Mouse (Mus musculus): ENCODE measurements around the gene 1110008P14Rik.
A peak's percentile ranks its signal among the peaks of the same experiment; 100 is the strongest.

Gene 1110008P14Rik

DNA sequence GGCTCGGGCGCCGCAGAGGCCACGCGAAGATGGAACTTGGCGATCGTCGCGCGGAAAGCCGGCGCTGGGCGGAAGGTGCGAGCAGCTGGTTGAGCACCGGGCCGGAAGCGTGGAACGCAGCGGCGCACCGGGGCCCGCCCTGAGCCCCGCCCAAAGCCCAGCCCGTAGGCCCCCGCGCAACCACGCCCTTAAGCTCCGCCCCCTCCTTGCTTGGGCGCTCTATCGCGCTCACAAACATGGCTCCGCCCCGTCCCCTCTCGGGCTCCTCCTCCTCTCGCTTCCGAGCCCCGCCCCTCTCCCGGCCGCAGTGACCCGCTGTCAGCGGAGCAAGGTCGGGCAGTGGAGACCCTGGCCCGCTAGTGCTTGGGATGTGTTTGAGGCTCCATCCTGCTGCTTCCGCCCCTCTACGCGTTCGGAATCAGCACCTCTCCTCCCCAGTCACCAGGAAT is at the start of gene 1110008P14Rik:
1110008P14Rik (minus strand) TSS at position 164 of the 449 bp plus-strand sequence.
- DNase-seq (ENCODE audit: low spot score in 2 of 2) = peak; percentile 71 to 86

DNA sequence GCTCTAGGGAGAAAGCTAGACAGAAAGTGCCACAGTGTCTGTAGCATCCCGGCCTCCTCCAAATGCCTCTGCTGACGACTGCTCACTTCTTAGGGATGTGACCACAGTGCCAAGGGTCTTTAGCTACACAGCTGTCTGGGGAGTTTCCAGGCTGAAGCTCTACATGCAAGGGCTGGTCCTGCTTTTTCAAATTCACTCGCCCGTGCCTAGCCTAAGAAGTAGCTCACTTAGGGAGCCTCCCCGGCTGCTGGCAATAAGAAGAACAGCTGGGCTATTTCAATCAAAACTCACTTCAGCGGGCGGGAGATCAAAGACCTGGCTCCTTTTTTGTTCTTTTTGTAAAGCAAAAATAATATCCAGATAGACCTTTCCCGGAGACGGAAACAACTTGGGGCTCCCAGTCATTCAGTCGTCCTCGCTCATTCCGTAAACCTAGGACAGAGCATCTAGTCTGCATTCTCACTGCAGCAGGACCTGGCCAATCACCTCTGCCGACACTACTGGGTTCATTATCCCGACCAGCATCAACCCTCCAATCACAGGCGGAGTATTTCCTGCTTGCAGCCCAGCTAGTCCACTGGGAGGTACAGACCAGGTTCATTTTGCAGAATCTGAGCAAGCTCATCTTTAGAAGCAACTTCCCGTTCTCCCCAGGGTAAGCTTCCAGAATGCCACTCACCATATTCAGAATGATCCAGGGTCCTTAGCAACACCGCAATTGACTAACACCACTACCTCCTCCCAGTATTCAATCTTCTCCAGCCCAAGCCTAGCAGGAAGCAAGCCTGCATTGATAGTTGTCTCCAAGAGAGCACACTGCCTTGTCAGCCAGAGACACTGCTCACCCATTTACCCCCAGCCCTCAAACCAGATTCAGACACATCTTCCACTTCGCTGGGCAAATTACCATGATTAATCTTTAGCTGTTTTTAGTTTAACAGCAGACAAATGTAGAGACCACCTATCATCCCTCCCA is 49.3 kb upstream of the 1110008P14Rik start:
- peak; percentile 52 to 78 for DNase-seq (ENCODE audit: low spot score in 2 of 2)

DNA sequence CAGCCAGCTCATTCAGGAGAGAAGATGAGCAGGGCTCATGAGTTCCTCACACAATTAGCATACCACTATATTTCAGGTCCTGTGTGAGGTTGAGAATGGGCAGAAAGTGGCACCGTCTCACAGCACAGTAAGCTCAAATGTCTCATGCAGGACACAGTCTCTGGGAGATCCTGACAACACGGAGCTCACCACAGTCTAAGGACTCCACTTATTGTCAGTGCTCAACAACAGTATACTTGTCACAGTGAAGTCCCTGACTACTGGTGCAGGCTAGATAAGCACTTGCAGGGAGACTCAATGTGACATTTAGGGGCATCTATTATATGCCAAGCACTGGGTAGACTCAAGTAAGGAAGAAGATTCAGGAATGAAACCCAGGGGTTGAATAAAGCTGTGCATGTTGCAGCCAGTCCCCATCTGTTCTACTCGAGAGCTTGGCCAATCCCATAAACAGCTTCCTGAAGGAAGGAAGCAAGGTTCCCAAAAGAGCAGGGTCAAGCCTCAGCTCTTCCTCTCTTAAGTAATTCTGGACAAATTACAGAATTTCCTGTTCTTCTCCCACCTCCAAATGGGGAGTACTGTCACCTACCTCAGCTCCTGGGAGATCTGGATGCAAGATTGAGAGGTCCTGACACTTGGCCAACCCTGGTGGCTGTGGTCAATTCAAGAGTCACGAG is 47.6 kb upstream of the 1110008P14Rik start:
- no peak for DNase-seq (ENCODE audit: low spot score in 2 of 2)

DNA sequence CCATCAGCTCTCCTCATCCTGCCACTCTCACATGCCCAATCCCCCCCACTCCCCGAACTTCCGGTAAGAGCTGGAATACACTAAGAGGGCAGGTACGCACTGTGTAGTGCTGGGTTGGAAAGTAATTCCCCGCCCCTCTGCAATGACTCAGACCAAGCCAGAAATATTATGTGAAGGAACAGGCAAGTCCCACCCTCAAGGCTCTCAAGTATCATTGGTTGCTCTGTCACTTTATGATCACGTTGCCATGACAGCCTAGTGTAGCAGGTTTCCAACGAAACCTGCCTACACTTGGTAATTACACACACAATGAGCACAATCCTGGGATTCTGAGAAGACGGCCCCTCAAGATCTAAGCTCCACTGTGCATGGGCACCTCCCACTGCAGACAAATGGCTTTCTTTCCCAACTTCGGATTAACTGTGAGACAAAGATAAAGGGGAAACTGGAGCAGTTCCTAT is 46.6 kb upstream of the 1110008P14Rik start:
- no peak for DNase-seq (ENCODE audit: low spot score in 2 of 2)

DNA sequence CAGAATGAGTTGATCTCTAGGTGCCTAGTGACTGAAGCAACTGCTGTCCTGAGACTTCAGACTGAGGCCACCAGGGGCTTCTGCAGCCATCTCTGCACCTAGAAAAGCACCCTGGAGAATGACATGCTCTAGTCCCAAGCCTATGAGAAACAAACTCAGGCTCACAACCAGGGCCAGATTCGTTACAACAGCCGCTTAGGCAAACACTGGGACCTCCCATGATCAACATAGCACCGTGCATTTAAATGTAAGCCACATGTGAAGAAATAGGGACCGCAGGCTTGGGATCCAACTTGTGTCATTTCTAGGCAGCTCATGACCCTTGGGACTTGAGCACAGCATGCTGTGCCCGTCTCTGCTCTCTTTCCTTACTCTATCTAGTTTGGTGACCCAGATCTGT is 46.0 kb upstream of the 1110008P14Rik start:
- no peak for DNase-seq (ENCODE audit: low spot score in 2 of 2)

DNA sequence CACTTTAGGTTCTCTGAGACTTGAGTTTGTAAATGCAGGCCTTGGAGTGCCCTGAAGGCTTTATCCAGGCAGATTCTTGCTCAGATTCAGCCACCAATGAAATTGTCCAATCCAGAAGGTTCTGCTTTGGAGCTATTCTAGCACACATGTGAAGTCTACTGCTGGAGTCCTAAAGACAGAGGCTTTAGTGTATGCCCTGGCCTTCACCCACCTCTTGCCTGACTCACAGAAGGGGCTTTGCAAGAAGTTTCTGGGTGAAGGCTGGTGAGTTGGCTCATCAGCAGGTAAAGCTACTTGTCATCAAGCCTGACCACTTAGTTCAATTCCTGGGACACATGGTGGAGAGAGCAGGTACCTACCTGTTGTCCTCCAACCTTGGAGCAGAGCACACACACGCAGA is 44.4 kb upstream of the 1110008P14Rik start:
- DNase-seq (ENCODE audit: low spot score in 2 of 2) = no peak

DNA sequence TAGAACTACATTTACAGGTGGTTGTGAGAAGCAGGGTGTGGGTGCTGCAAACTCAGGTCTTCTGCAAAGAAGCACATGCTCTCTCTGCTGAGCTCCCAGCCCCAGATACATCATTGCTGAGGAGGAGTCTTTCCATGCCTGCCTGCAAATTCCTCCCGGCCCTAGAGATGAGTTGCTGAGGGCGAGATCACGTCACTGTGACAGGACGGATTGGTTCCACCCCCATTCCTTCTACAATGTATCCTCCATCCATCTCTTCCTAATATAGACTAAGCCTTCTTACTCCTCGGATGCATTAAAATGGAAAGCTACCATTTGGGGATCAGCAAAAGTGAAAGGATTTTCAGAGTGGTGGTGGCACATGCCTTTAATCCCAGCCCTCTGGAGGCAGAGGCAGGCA is 43.8 kb upstream of the 1110008P14Rik start:
- DNase-seq (ENCODE audit: low spot score in 2 of 2) = no peak

DNA sequence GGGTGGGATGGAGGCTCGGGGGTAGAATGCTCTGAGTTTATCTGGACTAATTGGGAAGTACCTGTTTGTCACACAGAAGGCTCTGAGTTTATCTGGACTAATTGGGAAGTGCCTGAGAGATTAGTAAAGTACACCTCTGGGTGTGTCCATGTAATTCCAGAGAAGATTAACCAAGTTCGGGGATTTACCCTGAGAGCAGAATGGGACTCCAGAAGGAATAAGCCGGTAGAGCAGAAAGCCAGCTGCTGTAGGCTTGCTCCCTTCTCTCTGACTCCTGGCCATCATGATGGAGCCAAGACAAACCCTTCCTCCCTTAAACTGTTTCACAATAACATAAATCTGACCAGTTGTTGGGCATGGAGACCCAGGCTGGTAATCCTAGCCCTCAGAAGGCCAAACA is 43.1 kb upstream of the 1110008P14Rik start:
- DNase-seq (ENCODE audit: low spot score in 2 of 2) = no peak

DNA sequence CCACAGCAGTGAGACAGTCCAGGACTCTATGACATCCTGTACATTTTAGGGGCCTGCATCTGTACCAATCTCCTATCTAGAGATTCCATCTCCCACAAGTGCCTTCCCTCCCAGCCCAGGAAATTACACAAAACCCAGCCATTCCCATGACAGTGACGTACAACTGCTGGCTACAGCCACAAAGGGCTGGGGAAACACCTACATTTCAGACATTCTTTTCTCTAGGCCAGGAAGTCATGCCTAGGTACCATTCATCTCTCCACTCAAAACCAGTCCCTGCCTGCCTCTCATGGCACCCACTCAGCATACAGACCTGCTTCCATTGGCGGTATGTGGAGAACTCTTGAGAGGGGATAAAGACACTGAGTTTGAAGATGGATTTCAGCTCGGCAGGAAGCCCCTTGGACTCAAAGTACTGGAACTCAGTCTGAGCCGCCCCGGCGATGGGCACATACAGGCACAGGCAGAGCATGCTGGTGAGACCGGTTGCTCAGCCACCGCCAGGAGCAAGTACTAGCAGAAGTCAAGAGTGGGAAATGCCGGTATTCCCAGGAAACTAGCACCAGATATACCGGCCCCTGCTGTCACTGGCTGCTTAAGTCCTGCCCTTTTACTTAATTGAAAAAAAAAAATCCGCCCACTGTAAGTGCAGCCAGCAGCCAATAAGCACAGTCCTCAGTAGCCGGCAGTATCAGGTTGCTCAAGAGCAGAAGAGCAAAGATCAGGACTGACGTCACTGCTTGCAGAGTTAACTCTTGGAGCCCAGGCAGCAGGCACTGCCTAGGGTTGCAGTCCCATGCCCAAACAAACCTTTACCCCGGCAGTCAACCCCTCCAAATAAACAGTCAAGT is 42.0 kb upstream of the 1110008P14Rik start:
- DNase-seq (ENCODE audit: low spot score in 2 of 2) = no peak

DNA sequence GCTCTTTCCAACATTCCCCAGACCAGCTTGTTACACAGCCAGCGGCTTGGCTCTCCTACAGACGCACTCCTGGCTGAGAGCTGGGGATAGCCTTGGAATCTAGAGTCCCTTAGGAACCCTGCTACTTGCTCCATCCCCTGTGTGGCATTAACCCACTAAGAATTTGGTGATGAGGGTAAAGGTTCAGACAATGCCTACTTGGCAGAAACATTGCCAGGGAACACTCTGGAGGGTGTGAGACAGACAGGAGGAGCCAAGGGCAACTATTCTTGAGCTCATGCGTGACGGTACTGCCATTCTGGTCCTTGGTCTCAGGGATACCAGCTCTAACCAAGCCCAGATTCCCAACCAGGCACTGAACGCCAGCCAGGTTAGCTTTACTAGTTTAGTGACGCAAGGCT is 40.1 kb upstream of the 1110008P14Rik start:
- DNase-seq (ENCODE audit: low spot score in 2 of 2) = no peak

DNA sequence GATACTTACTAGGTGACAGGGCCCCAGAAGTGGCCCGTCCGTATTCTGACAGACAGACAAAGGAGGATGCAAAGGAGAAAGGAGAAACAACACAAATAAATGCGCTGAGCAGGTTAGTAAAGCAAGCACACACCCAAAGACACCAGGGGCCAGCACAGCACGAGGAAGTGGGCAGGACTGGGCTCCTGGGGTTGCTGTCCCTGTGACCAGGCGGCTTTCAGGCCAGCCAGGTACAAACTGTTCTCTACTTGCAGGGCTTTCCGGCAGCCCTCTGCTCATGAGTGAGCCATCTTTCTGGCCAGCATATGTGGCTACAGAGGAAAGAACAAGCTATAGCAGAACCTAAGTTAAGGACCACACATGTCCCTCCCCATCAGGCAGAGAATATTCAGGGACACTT is 38.9 kb upstream of the 1110008P14Rik start:
- DNase-seq (ENCODE audit: low spot score in 2 of 2) = no peak

DNA sequence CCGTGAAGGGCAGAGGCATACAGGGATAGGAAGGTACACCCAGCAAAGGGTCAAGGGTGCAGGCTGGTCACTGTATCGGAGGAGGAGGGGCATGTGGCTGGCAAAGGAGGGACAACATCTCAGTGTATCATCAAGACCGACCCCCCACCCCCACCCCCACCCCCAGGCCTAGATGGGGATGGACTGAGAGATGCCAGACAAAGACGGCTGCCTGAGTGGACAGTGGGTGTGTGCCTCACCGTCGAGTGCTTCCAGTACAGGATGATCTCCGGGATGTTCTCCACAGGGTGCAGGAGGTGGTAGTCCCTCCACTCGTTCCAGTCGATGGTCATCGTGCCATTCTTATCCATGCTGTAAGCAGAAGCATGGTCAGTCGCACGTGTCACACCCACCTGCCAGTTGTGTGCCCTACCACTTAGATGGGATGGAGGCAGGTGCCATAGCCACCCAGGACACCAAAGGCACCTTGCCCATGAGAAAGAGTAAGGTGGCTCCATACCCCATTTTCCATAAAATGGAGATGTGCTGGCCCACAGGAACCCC is 38.4 kb upstream of the 1110008P14Rik start:
- no peak for DNase-seq (ENCODE audit: low spot score in 2 of 2)

DNA sequence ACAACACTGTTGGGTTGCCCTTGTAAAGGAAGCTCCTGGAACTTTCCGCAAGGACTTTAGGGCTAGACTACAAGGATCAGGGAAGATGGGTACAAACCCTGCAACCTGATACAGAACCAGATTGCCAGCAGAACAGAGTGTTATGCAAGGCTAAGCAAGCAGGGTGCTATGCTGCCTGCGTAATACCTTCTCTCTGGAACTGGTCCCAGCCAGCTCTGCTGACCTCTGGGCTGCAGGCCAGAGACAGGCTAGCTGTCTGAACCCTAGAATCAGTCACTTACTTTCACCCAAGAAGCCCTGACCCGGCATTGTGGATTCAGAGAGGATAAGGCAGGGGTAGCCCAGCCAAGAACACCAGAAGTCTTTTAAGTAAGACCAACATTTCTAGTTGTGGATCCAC is 37.6 kb upstream of the 1110008P14Rik start:
- no peak for DNase-seq (ENCODE audit: low spot score in 2 of 2)

DNA sequence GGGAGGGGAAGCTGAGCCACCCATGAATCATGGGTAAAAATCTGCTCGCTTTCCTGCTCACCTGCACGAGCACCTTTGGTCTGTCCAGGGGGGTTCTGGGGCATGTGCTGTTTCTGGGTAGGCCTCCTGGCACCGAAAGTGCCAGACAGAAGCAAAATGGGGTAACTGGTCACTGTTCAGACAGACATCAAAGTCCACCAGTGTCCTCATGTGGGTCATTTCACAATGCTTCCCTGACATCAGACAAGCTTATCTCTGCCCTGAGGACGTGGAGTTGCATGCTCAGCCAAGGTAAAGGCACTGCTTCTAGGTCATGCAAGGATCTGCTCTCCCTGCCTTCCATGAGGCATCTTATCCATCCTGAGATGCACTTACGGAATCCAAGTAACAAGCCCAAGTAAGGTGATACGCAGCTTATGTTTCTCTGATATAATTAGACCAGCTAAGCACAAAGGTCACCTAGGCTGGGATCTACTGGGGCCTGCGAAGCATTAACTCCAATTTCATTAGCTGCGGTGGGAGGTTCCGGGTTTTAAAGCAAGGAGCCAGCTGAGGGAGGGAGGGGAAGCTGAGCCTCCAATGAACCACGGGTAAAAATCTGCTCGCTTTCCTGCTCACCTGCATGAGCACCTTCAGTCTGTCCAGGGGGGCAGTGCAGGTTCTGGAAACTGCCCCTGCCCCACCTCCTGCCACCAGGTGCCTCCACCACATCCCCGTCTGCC is 36.9 kb upstream of the 1110008P14Rik start:
- DNase-seq (ENCODE audit: low spot score in 2 of 2) = no peak

DNA sequence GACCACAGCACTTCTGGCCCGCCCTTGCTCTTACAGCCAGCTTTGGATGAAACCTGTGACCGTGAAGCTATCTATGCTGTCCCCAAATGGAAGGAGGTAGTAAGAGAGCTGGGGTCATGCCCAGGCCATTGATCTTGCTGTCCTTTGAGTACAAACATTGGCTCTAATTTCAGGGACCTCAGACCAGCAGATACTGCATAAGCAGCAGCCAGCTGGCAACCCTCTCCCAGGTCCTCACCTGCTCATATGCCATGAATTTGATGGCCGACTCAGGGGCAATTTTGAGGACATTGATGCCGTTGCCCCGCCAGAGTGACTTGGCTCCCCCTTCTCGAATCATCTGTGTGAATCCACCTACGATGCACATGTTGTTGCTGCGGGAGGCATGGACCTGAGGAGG is 35.7 kb upstream of the 1110008P14Rik start:
- DNase-seq (ENCODE audit: low spot score in 2 of 2) = no peak

DNA sequence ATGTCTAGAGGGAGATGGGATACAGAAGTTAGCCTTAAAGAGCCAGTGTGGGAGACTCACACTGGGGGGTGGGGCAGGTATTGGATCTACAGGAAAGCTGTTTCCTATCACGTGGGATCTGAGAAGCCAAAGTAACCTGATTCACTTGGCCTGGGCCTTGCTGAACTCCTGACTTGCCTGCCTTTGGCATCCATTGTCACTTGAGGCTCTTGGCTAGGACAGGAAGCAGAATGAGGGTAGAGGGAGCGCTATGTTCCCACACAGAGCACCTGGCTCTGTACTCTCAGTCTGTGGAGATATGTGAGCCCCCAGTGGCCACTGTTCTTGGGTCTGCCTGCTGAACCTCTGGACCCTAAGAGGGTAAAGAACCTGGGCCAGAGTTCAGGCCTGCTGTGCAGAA is 34.8 kb upstream of the 1110008P14Rik start:
- no peak for DNase-seq (ENCODE audit: low spot score in 2 of 2)

DNA sequence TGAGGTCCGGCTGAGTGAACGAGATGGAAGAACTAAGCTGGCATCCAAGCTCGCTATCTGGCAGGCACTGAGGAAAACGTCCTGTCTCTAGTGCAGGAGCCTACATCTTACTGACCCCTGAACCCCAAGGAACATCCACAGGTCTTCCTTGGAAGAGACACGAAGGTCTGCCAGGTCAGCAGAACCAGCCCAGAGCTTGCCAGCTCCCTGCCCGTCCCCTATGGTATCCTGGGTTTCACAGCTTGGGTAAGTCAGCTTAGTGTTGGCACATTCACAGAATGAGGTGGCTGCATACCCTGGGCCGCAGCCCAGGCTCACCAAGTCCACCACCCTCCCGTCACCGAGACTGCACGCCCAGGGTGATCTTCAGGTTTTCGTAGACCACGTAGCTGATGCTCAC is 34.1 kb upstream of the 1110008P14Rik start:
- DNase-seq (ENCODE audit: low spot score in 2 of 2) = no peak

DNA sequence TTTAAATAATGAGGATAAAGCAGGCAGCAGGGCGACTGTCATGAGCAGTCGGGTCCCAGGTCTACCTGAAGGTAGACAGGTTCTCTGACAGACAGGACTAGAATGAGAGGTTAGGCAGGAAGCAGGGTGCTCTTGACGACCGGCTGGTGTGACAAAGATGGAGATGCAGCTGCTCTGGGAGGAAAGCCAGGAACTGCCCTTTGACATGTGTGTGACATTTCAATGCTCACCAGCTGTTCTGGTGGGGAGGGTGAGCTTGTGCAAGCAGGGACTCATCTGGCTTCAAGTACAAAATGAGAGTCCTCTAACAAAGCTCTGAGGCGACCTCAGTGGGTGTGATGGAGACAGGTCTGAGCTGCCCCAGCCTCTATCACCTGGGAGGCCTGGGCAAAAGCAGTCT is 32.2 kb upstream of the 1110008P14Rik start:
- no peak for DNase-seq (ENCODE audit: low spot score in 2 of 2)

DNA sequence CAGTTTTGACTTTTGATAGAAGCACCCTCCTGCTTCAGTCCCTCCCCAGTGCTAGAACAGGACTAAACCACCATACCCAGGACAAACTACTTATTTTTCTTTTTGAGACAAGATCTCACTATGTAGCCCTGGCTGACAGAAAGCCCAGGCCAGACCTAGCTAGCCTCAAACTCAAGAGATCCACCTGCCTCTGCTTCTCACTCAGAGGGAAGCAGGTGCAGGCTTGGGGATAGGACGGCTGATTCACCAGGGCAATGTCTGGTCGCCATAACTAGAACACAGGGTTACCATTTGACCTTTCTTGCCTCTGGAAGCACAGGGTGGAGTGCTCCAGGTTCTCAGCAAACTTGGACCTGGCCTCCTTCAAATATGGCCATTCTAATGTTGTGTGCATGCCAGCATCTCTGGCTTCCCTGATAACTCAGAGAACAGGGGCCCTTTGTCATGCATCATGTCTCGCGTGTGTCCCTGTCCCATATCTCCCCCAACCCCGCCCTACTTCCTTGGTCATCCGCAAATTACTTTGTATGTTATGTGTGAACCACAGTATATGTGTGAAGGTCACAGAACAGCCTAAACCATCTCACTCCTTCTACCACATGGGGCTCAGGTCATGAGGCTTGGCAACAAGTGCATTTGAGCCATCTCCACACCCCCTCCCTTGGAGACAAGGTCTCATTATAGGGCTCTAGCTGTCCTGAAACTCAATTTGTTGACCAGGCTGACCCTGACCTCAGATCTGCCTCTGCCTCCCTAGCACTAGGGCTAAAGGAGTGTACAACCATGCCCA is 31.2 kb upstream of the 1110008P14Rik start:
- no peak for DNase-seq (ENCODE audit: low spot score in 2 of 2)

DNA sequence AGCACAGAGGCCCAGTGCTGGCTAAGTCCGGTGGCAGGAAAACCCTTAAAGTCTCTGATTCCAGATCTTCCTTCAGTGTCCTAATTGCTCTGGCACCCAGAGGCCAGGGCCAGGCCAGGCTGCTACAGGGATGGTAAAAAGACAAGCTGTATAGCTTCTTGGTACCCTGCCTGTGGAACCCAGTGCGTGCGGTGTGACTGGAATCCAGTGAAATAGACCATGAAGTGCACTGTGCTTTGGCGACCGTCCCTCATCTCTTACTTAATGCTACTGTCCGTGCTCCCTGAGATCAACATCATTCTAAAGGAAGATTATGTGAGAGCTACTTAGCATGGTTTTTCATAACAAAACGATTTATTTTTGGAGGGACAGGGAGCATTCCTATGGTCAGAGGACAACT is 29.7 kb upstream of the 1110008P14Rik start:
- DNase-seq (ENCODE audit: low spot score in 2 of 2) = no peak
